Mouse (Mus musculus) neutrophil, adult 65 days (primary cell): ENCODE measurements around the gene Wdr60. TPM values are rescaled to one million over a fixed set of nuclear protein-coding genes. Genes with fewer than 3 reads are reported as not detected.

Experiments used
- total RNA-seq: library from RNA; stranded (reverse); gene quantifications from 2 replicates; pipeline ENCODE4 v1.2.4, GENCODE M21; 2023

The Wdr60 gene
- 0.39 and 0.98 TPM in 2 replicates for total RNA-seq

DNA sequence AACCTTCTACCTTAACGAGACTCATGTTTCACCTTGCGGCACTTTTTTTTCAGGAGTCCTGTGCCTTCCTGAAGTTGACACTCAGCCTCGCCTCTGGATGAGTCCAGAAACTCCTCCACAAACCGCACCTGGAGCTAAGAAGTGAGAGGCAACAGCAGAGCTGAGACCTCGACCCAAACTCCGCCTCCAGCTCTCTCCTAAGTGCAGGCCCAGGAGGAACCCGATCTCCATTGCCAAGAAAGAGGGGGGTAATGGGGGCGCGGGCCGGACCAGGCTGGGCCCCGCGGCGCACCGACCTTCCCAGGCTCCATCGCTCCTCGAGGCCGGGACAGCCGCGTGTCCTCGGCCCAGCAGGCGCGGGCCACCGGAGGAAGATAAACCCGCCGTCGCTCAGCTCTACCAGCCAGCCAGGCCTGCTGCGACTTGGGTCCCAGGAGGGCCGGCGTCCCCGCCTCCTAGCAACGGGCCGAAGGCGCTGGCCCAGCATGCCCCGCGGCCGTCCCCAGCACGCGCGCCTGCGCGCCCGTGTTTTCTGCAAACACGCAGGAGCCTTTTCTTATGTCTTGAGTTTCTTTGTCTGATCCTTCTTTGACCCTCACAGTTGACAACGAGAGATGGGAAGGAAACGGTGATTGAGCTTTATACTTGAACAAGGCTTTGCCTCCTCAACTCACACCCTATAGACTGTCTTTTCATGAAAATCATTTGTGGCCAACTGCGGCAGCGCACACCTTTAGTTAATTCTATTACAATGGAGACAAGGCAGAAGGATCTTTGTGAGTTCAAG lies at the start of gene Wdr60:
TSS of gene Wdr60 (minus strand) at position 468 of the 787 bp plus-strand sequence.

DNA sequence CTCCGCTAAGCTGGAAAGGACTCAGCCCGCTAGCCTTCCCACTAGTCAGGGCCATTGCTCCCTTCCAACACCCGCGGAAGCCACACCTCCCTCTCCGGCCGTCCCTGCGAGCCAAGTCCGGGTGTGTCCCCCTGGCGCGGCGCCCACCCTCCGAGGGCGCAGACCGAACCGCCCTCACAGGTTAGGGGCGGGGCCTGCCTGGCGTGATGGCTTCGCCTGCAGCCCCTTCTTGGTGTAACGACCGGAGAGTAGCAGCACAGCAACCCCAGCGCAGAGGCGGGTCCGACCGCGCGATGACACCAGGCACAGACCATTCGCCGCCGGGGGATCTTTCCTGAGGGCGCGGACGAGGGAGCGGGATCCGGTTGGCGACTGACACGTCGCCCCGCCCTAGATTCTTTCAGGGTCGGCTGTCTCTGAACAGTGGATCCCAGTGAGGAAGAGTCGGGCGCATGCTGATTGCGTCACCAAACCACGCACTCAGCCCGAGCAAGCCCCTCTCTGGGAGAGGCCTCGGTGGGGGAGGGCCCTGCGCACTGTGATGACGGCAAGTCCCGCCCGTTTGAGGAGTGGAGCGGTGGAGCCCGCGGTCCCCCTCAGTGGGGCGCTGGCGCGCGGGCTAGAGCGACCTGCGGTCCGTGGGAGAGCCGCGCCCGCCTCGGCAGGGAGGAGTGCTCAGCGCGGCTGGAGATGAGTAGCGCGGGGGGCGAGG lies 18.0 kb upstream of the Wdr60 start, which contains the start of gene Esyt2:
TSS of gene Esyt2 (plus strand) at position 544 of the 712 bp plus-strand sequence.

GRCm38 (mm10) chr12:116275086-116275485 lies 12.3 kb upstream of the Wdr60 start, which contains the start of gene Gm11027:
Gm11027 (plus strand) TSS chr12:116275386.

Other genes with a start within 250 kb of the Wdr60 start
- gene Zfp386, start 215.3 kb downstream of the Wdr60 start, total RNA-seq = 18.1 and 19.4 TPM in 2 replicates
- gene Vipr2, start 185.3 kb downstream of the Wdr60 start, total RNA-seq = 0.41 TPM in 1 of 2 replicates, not detected in the other
- gene Gm11027, start 12.4 kb upstream of the Wdr60 start, total RNA-seq = not detected in 2 replicates
- gene Esyt2, start 18.2 kb upstream of the Wdr60 start, total RNA-seq = 109 and 140 TPM in 2 replicates
- 49.5 and 68.4 TPM in 2 replicates for gene Ncapg2, start 142.4 kb upstream of the Wdr60 start, total RNA-seq
- not detected in 2 replicates for gene Ptprn2, start 222.7 kb upstream of the Wdr60 start, total RNA-seq